Mouse (Mus musculus): ENCODE measurements around the gene Akr1d1. TPM values are rescaled to one million over a fixed set of nuclear protein-coding genes. Genes with fewer than 3 reads are reported as not detected.

Gene Akr1d1
- polyA plus RNA-seq, 3 experiments from 2014 or later: not detected

Other genes starting within 250 kb of the Akr1d1 start
- gene Dgki, start 230.0 kb upstream of the Akr1d1 start, polyA plus RNA-seq (2017; shearing (Covaris generic)): under 1 TPM in 2 of 3 experiments, not detected in 1; 0.17 to 0.75 TPM
- 1 to 10 TPM; 2.3 to 3.6 (median 2.6) TPM for gene Creb3l2, start 88.0 kb upstream of the Akr1d1 start, polyA plus RNA-seq (2017; shearing (Covaris generic))